ENCODE assay signal across 10 mouse cellular contexts in genomic region chr1:152313480-152313879, GRCm38 (mm10).
DNase-seq lines count a peak whose midpoint lies in the region; ATAC-seq and TF ChIP-seq lines count a peak whose summit lies in the region.
"Had no signal": no experiment of that assay in that cellular context is flagged by ENCODE, and none has a peak within 500 bp of the region (broad histone marks: within the 10 kb centered on the region; RNA-seq: fewer than 3 reads in every experiment).

No protein-coding gene starts in this region.

- TF ChIP-seq POLR2A in bone marrow, adult 2 months (IDR thresholded peaks at IDR 0.05; ENCODE audit: borderline replicate concordance, control insufficient read depth, low read depth, low read length): no peak

- no peak overlapping the region for H3K4me3 ChIP-seq in liver, embryonic 13.5 days (replicated peaks)
- H3K4me3 ChIP-seq in liver, embryonic 12.5 days: no peak overlapping the region
- no peak overlapping the region for H3K4me3 ChIP-seq in bone marrow, adult 2 months (replicated peaks; ENCODE audit: control insufficient read depth, low read depth, low read length)
- H3K4me3 ChIP-seq: kidney, embryonic 15.5 days had no signal

- peak; percentile 53 for TF ChIP-seq CTCF in bone marrow, adult 2 months (IDR thresholded peaks at IDR 0.05; ENCODE audit: control insufficient read depth, insufficient read depth, low read length)

- peak; percentile 8 for DNase-seq in adrenal gland, postnatal 14 days
- no peak for DNase-seq in adrenal gland, adult 18-20 months (ENCODE audit: low spot score in 2 of 2)
- peak; percentile 2 for DNase-seq in liver, embryonic 13.5 days
- peak; percentile 23 for DNase-seq in retina, postnatal 1 day
- no peak for DNase-seq in gastrocnemius, postnatal 10 days
- DNase-seq in heart, postnatal 25 days (ENCODE audit: low spot score): no peak
- DNase-seq: cerebellum, adult 11-12 months had no signal

- H3K9me3 ChIP-seq in liver, embryonic 13.5 days (replicated peaks): no peaks in the 10 kb centered on the region
- no peaks in the 10 kb centered on the region for H3K9me3 ChIP-seq in liver, embryonic 12.5 days (replicated peaks)
- H3K9me3 ChIP-seq: kidney, embryonic 15.5 days had no signal

- H3K4me1 ChIP-seq in liver, embryonic 13.5 days (replicated peaks): no peaks in the 10 kb centered on the region
- H3K4me1 ChIP-seq in liver, embryonic 12.5 days: no peaks in the 10 kb centered on the region
- H3K4me1 ChIP-seq in bone marrow, adult 2 months (ENCODE audit: control insufficient read depth, insufficient read depth, low read length): no peaks in the 10 kb centered on the region
- H3K4me1 ChIP-seq: kidney, embryonic 15.5 days had no signal

- ATAC-seq in liver, embryonic 13.5 days (ENCODE audit: low read depth): no peak
- no peak for ATAC-seq in liver, embryonic 12.5 days

- H3K27me3 ChIP-seq in liver, embryonic 13.5 days: no peaks in the 10 kb centered on the region
- H3K27me3 ChIP-seq in liver, embryonic 12.5 days (replicated peaks): no peaks in the 10 kb centered on the region
- H3K27me3 ChIP-seq: kidney, embryonic 15.5 days had no signal

- H3K9ac ChIP-seq in liver, embryonic 13.5 days: no peak overlapping the region
- H3K9ac ChIP-seq in liver, embryonic 12.5 days: no peak overlapping the region
- H3K9ac ChIP-seq: kidney, embryonic 15.5 days had no signal

- H3K4me2 ChIP-seq in liver, embryonic 13.5 days: no peak overlapping the region
- H3K4me2 ChIP-seq in liver, embryonic 12.5 days: no peak overlapping the region
- H3K4me2 ChIP-seq: kidney, embryonic 15.5 days had no signal

- H3K27ac ChIP-seq in liver, embryonic 13.5 days: no peak overlapping the region
- H3K27ac ChIP-seq in liver, embryonic 12.5 days: no peak overlapping the region
- H3K27ac ChIP-seq in bone marrow, adult 2 months (ENCODE audit: control insufficient read depth, insufficient read depth, low read depth, low read length, poor library complexity): no peak overlapping the region
- H3K27ac ChIP-seq: kidney, embryonic 15.5 days had no signal

- intact Hi-C loops in heart, postnatal 25 days (cut with DNase I): no loop called here

- no peaks in the 10 kb centered on the region for H3K36me3 ChIP-seq in liver, embryonic 13.5 days
- no peaks in the 10 kb centered on the region for H3K36me3 ChIP-seq in liver, embryonic 12.5 days
- H3K36me3 ChIP-seq: kidney, embryonic 15.5 days had no signal

- 43% methylated on average over 2 of the region's 2 CpGs for WGBS in liver, embryonic 13.5 days (ENCODE audit: insufficient replicate concordance)
- 58% methylated on average over 2 of the region's 2 CpGs for WGBS in liver, embryonic 12.5 days (ENCODE audit: insufficient replicate concordance)
- 77% methylated on average over 2 of the region's 2 CpGs for whole genome bisulfite sequencing in bone marrow, adult 2 months

Comparison
In these comparisons a context has a peak if more than half of its experiments do, and no peak if none do; other contexts are left out.
1. DNase-seq: peak in adrenal gland, postnatal 14 days (single experiment), liver, embryonic 13.5 days (single experiment) and retina, postnatal 1 day (single experiment); none in adrenal gland, adult 18-20 months (0 of 2), gastrocnemius, postnatal 10 days (single experiment) and heart, postnatal 25 days (single experiment).